Mouse (Mus musculus) neural tube, embryonic 12.5 days (tissue): Measurements from ENCODE around the gene Gm21731. TPM values are rescaled to one million over a fixed set of nuclear protein-coding genes. Genes with fewer than 3 reads are reported as not detected.
"Not testable (repeated sequence)": the region's sequence is repeated elsewhere in the genome, so short reads cannot be mapped to it uniquely, and the experiment has no call there.

Experiments
- ATAC-seq: fragments of 200-750 bp; cut with Nextera tagmentation; 2 replicates; pipeline ENCODE4 v1.8.0; 2017; ENCODE audit warnings: low read depth, mild to moderate bottlenecking, moderate TSS enrichment, moderate library complexity; ENCODE audit not compliant: low FRiP score
- H3K27ac ChIP-seq: fragments of 300-500 bp; sonication (generic); 2 replicates; pipeline ENCODE4 v1.5.1; 2016
- H3K27me3 ChIP-seq: fragments of 300-500 bp; sonication (generic); replicated peaks from 2 replicates; pipeline ENCODE4 v1.6.1; 2016; ENCODE audit warnings: mild to moderate bottlenecking
- H3K36me3 ChIP-seq: fragments of 300-500 bp; sonication (generic); 2 replicates; pipeline ENCODE4 v1.6.1; 2016; ENCODE audit warnings: mild to moderate bottlenecking
- H3K4me1 ChIP-seq: fragments of 300-500 bp; sonication (generic); 2 replicates; pipeline ENCODE4 v1.6.1; 2016
- H3K4me2 ChIP-seq: fragments of 300-500 bp; sonication (generic); replicated peaks from 2 replicates; pipeline ENCODE4 v1.6.1; 2016; ENCODE audit warnings: mild to moderate bottlenecking
- H3K4me3 ChIP-seq: fragments of 300-500 bp; sonication (generic); 2 replicates; pipeline ENCODE4 v1.5.1; 2016
- H3K9ac ChIP-seq: fragments of 300-500 bp; sonication (generic); 2 replicates; pipeline ENCODE4 v1.6.1; 2016; ENCODE audit warnings: mild to moderate bottlenecking
- H3K9me3 ChIP-seq: fragments of 300-500 bp; sonication (generic); 2 replicates; pipeline ENCODE4 v1.6.1; 2016; ENCODE audit warnings: mild to moderate bottlenecking
- WGBS: fragments of 180-500 bp; shearing (Covaris S2); methylation state at CpG from one replicate; pipeline ENCODE4 v1.1.7; 2016; 5-methylcytosine and 5-hydroxymethylcytosine counted together
- polyA plus RNA-seq: library from polyadenylated mRNA; unstranded; fragments of >200 nt; fragmentation: Nextera tagmentation; extraction: Ambion mirVana; gene quantifications from 2 replicates; pipeline ENCODE4 v1.2.1, GENCODE M21; 2016

Gene Gm21731
- not detected in 2 replicates for polyA plus RNA-seq

- H3K9ac ChIP-seq, H3K4me3 ChIP-seq, H3K36me3 ChIP-seq, H3K9me3 ChIP-seq, ATAC-seq, H3K27ac ChIP-seq, H3K27me3 ChIP-seq, H3K4me1 ChIP-seq, H3K4me2 ChIP-seq: not testable (repeated sequence)
Measured at GRCm38 (mm10) chr13:120238811-120239210, at the start of gene Gm21731. Gene Gm21731, plus strand, starts transcription at chr13:120239111.

- H3K27ac ChIP-seq, H3K4me3 ChIP-seq, H3K9ac ChIP-seq, ATAC-seq, H3K27me3 ChIP-seq, H3K4me2 ChIP-seq, H3K9me3 ChIP-seq, H3K4me1 ChIP-seq, H3K36me3 ChIP-seq: not testable (repeated sequence)
- 90% methylated on average over 7 of the region's 8 CpGs for WGBS
Measured at GRCm38 (mm10) chr13:120196189-120196821, 42.6 kb upstream of the Gm21731 start.

- H3K9me3 ChIP-seq, H3K4me2 ChIP-seq, H3K36me3 ChIP-seq, H3K27me3 ChIP-seq, H3K9ac ChIP-seq, H3K4me3 ChIP-seq, H3K4me1 ChIP-seq, ATAC-seq, H3K27ac ChIP-seq: not testable (repeated sequence)
- WGBS = no CpG with 5 or more reads among the region's 2 CpGs
Measured at GRCm38 (mm10) chr13:120215847-120216246, 23.1 kb upstream of the Gm21731 start, which contains the start of gene Gm21762. Gene Gm21762, minus strand, starts transcription at chr13:120215947.

- H3K4me2 ChIP-seq, H3K4me1 ChIP-seq, H3K36me3 ChIP-seq, H3K9ac ChIP-seq, H3K4me3 ChIP-seq, H3K27ac ChIP-seq, ATAC-seq, H3K27me3 ChIP-seq, H3K9me3 ChIP-seq: not testable (repeated sequence)
- 83% methylated on average over 5 of the region's 5 CpGs for WGBS
Measured at GRCm38 (mm10) chr13:120220922-120221321, 18.0 kb upstream of the Gm21731 start.

- not testable (repeated sequence) for H3K36me3 ChIP-seq, H3K4me2 ChIP-seq, H3K9ac ChIP-seq, H3K27me3 ChIP-seq, H3K4me3 ChIP-seq, H3K27ac ChIP-seq, H3K4me1 ChIP-seq, ATAC-seq, H3K9me3 ChIP-seq
- WGBS = 91% methylated on average over 16 of the region's 25 CpGs
Measured at GRCm38 (mm10) chr13:120223012-120223659, 15.8 kb upstream of the Gm21731 start.

GRCm38 (mm10) chr13:120231798-120232197 is 7.1 kb upstream of the Gm21731 start:
- H3K4me2 ChIP-seq, H3K27me3 ChIP-seq, H3K36me3 ChIP-seq, H3K4me3 ChIP-seq, H3K9ac ChIP-seq, H3K4me1 ChIP-seq, H3K9me3 ChIP-seq, H3K27ac ChIP-seq: not testable (repeated sequence)
- 96% methylated on average over 17 of the region's 17 CpGs for WGBS
- peak; percentile 41; the same call in 1 of the 2 replicates for ATAC-seq

- H3K4me1 ChIP-seq, ATAC-seq, H3K9me3 ChIP-seq, H3K9ac ChIP-seq, H3K27me3 ChIP-seq, H3K36me3 ChIP-seq, H3K4me2 ChIP-seq, H3K4me3 ChIP-seq, H3K27ac ChIP-seq: not testable (repeated sequence)
- WGBS = 77% methylated on average over 12 of the region's 25 CpGs
Measured at GRCm38 (mm10) chr13:120232447-120233049, 6.4 kb upstream of the Gm21731 start.

- not testable (repeated sequence) for H3K4me1 ChIP-seq, H3K4me3 ChIP-seq, H3K36me3 ChIP-seq, ATAC-seq, H3K27ac ChIP-seq, H3K27me3 ChIP-seq, H3K9ac ChIP-seq, H3K9me3 ChIP-seq, H3K4me2 ChIP-seq
- 79% methylated on average over 2 of the region's 3 CpGs for WGBS
Measured at GRCm38 (mm10) chr13:120251208-120251924, 12.5 kb downstream of the Gm21731 start.

- H3K4me2 ChIP-seq, H3K27me3 ChIP-seq, H3K27ac ChIP-seq, H3K9me3 ChIP-seq, H3K9ac ChIP-seq, H3K4me3 ChIP-seq, ATAC-seq, H3K4me1 ChIP-seq, H3K36me3 ChIP-seq: not testable (repeated sequence)
- 85% methylated on average over 3 of the region's 3 CpGs for WGBS
Measured at GRCm38 (mm10) chr13:120258817-120259658, 20.1 kb downstream of the Gm21731 start.

- H3K4me1 ChIP-seq, H3K4me3 ChIP-seq, H3K9ac ChIP-seq, H3K27ac ChIP-seq, H3K27me3 ChIP-seq, H3K36me3 ChIP-seq, ATAC-seq, H3K9me3 ChIP-seq, H3K4me2 ChIP-seq: not testable (repeated sequence)
- WGBS = 68% methylated on average over 3 of the region's 3 CpGs
Measured at GRCm38 (mm10) chr13:120259718-120260117, 20.8 kb downstream of the Gm21731 start.

GRCm38 (mm10) chr13:120262870-120263269 is 24.0 kb downstream of the Gm21731 start, which contains the start of gene AF067061:
Gene AF067061, plus strand, starts transcription at chr13:120263114.
- ATAC-seq, H3K4me2 ChIP-seq, H3K27me3 ChIP-seq, H3K36me3 ChIP-seq, H3K9ac ChIP-seq, H3K9me3 ChIP-seq, H3K4me3 ChIP-seq, H3K4me1 ChIP-seq, H3K27ac ChIP-seq: not testable (repeated sequence)
- 95% methylated on average over 2 of the region's 2 CpGs for WGBS

GRCm38 (mm10) chr13:120277837-120278236 is 38.9 kb downstream of the Gm21731 start:
- H3K9me3 ChIP-seq, H3K4me1 ChIP-seq, H3K36me3 ChIP-seq, H3K4me2 ChIP-seq, H3K9ac ChIP-seq, H3K27me3 ChIP-seq, ATAC-seq, H3K27ac ChIP-seq, H3K4me3 ChIP-seq: not testable (repeated sequence)
- WGBS = 30% methylated on average over 2 of the region's 2 CpGs
